Mouse (Mus musculus) hindbrain, embryonic 12.5 days (tissue): ENCODE measurements at regions not wholly inside any gene's neighbourhood (a gene's known extent, or its start where the extent isn't known, plus 50 kb on each side); places are given as distances from the start of the nearest gene placed in this dataset.

Experiments
- ATAC-seq: fragments of 200-750 bp; cut with Nextera tagmentation; 2 replicates; pipeline ENCODE4 v1.8.0; 2017; ENCODE audit warnings: moderate TSS enrichment; ENCODE audit not compliant: low FRiP score
- H3K27ac ChIP-seq: fragments of 300-500 bp; sonication (generic); 2 replicates; pipeline ENCODE4 v1.5.1; 2016; ENCODE audit warnings: mild to moderate bottlenecking
- H3K27me3 ChIP-seq: fragments of 300-500 bp; sonication (generic); 2 replicates; pipeline ENCODE4 v1.6.1; 2016; ENCODE audit warnings: mild to moderate bottlenecking
- H3K36me3 ChIP-seq: fragments of 300-500 bp; sonication (generic); 2 replicates; pipeline ENCODE4 v1.6.1; 2016; ENCODE audit warnings: mild to moderate bottlenecking
- H3K4me1 ChIP-seq: fragments of 300-500 bp; sonication (generic); 2 replicates; pipeline ENCODE4 v1.6.1; 2016
- H3K4me2 ChIP-seq: fragments of 300-500 bp; sonication (generic); replicated peaks from 2 replicates; pipeline ENCODE4 v1.6.1; 2016; ENCODE audit warnings: mild to moderate bottlenecking
- H3K4me3 ChIP-seq: fragments of 300-500 bp; sonication (generic); 2 replicates; pipeline ENCODE4 v1.5.1; 2016; ENCODE audit warnings: mild to moderate bottlenecking
- H3K9ac ChIP-seq: fragments of 300-500 bp; sonication (generic); 2 replicates; pipeline ENCODE4 v1.6.1; 2016; ENCODE audit warnings: mild to moderate bottlenecking, moderate library complexity
- H3K9me3 ChIP-seq: fragments of 300-500 bp; sonication (generic); replicated peaks from 2 replicates; pipeline ENCODE4 v1.6.1; 2016; ENCODE audit warnings: mild to moderate bottlenecking
- WGBS: fragments of 180-500 bp; shearing (Covaris S2); methylation state at CpG from one replicate; pipeline ENCODE4 v1.1.7; 2016; 5-methylcytosine and 5-hydroxymethylcytosine counted together

DNA sequence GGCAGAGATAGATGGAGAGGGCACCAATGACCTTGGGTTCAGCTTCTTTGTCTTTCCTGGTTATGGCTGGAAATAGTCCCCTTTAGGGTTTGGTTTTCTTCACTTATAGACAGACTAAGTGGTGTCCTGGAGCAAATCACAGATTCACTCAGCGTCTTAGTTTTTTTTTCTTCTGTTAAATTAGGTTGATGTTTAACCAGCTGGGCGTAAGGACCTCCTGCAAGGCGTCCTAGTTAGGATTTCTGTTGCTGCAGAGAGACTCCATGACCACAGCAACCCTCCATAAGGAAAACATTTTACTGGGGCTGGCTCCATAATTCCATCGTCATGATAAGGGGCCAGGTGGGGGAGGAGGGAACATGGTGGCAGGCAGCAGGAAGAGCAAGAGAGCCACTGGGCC lies 78.7 kb upstream of the Slc25a36 start:
- 81% methylated on average over 4 of the region's 4 CpGs for WGBS
- no peaks in the 10 kb centered on the region for H3K9me3 ChIP-seq
- ATAC-seq: no peak
- H3K4me2 ChIP-seq: no peak overlapping the region
- no peaks in the 10 kb centered on the region for H3K27me3 ChIP-seq
- H3K4me1 ChIP-seq: no peaks in the 10 kb centered on the region
- no peak overlapping the region for H3K4me3 ChIP-seq
- no peaks in the 10 kb centered on the region for H3K36me3 ChIP-seq
- H3K9ac ChIP-seq: no peak overlapping the region
- H3K27ac ChIP-seq: no peak overlapping the region

DNA sequence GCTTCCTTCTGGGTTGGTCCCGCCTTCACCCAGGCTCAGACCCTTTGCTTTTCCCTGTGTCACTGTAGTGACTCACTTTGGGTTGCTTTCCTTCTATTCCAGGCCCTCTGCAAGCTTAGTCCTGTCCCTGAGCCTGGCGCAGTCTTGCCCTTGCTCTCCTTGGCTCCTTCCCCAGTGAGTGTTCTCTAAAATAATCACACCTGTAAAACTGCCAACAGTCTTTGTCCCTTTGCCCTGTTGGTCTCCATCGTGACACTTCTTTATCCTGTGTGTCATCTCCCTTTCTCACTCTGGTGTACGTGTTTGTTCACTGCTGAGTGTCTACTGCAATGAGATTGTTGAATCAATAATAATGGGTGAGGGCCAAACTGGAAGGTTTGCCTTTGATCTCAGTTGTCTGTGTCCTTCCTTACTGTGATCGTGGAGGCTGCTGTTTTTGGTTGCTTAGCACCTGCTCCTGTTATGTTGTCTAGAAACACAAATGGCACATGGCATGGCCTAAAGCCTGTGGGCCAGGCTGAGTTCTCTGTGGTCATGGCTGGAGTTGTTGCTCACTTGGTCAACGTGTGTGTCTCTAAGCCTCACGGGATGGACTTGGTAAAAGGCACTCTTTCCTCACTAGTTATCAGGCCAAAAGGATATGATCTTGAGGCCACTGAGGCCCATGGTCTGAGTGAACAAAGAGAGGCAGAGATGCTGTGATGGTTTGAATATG lies 77.8 kb upstream of the Slc25a36 start:
- H3K36me3 ChIP-seq: no peaks in the 10 kb centered on the region
- no peaks in the 10 kb centered on the region for H3K4me1 ChIP-seq
- ATAC-seq: no peak
- H3K27me3 ChIP-seq: no peaks in the 10 kb centered on the region
- no peak overlapping the region for H3K27ac ChIP-seq
- H3K4me2 ChIP-seq: no peak overlapping the region
- WGBS: 82% methylated on average over 7 of the region's 7 CpGs
- no peak overlapping the region for H3K4me3 ChIP-seq
- no peak overlapping the region for H3K9ac ChIP-seq
- H3K9me3 ChIP-seq: no peaks in the 10 kb centered on the region

DNA sequence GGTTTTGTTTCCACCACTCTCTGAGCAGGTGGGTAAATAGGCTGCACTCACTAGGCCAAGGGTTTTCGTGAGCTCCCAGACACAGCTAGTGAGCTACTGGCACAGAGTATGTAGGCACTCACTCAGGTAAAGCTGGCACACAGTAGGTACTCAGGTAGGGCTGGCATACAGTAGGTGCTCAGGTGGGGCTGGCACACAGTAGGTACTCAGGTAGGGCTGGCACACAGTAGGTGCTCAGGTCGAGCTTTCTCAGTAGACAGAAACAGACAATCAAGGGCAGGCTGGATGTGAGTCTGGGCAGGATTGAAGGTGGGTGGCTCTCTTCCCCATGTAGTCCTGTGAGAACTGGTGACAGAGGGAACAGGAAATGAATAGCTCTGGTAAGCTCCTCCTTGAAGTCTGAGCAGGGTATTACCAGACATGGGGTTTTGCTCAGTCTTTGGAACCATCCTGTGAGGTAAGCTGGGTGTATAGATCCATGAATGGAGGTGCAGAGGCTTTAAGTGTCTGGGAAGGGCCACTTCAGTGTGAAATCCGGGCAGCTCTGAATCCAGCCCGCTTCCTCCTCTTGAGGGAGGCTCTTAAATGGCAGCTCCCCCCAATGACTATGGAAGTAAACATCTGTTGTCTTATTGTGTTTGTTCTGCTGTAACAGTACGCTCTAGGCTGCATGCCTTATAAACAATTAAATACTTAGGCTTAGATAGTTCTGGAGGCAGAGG lies 62.4 kb upstream of the Slc25a36 start:
- ATAC-seq: no peak
- Histone ChIP-seq H3K27me3 (no peaks in the 10 kb centered on the region), H3K4me2 (no peak overlapping the region), H3K4me1 (no peaks in the 10 kb centered on the region), H3K9ac (no peak overlapping the region), H3K9me3 (no peaks in the 10 kb centered on the region), H3K4me3 (no peak overlapping the region), H3K27ac (no peak overlapping the region), H3K36me3 (no peaks in the 10 kb centered on the region)
- 85% methylated on average over 5 of the region's 5 CpGs for WGBS

DNA sequence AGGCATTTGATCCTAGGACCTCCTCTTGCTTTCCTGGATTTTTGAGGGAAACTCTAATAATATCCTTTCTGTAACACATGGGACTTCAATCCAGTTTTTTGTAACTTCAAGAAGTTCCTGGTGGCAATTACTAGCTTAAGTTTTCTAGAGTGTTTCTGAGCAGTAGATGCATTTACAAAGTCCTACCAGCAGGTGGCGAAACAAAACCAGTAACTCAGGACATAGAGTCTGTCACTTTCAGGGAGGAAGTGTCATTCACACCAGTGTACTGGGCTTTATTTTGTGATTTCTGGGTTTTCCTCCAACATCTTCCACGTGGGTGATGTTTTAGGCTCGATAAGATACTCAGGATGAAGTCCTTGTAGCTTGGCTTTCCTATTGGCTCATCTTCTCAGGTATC lies 61.1 kb upstream of the Slc25a36 start:
- Histone ChIP-seq H3K9me3 (no peaks in the 10 kb centered on the region), H3K27ac (no peak overlapping the region), H3K4me3 (no peak overlapping the region), H3K4me2 (no peak overlapping the region), H3K9ac (no peak overlapping the region), H3K36me3 (no peaks in the 10 kb centered on the region), H3K27me3 (no peaks in the 10 kb centered on the region), H3K4me1 (no peaks in the 10 kb centered on the region)
- 14% methylated on average over 3 of the region's 3 CpGs for WGBS
- ATAC-seq: no peak

DNA sequence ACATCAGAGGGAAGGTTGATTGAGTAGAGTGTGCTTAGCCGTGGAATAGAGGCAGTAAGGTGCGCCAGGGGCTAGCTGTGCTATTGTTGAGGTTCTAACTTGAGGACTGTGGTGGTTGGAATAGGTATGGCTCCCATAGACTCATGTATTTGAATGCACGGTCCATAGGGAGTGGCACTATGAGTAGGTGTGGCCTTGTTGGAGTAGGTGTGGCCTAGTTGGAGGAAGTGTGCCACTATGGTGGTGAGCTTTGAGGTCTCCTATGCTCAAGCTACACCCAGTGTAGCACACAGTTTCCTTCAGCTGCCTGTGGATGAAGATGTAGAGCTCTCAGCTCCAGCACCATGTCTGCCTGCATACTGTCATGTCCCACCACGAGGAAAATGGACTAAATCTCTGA lies 60.5 kb upstream of the Slc25a36 start:
- no peak overlapping the region for H3K9ac ChIP-seq
- ATAC-seq: no peak
- no peaks in the 10 kb centered on the region for H3K36me3 ChIP-seq
- WGBS: 92% methylated on average over 4 of the region's 4 CpGs
- no peak overlapping the region for H3K27ac ChIP-seq
- no peak overlapping the region for H3K4me3 ChIP-seq
- H3K4me1 ChIP-seq: no peaks in the 10 kb centered on the region
- H3K9me3 ChIP-seq: no peaks in the 10 kb centered on the region
- no peaks in the 10 kb centered on the region for H3K27me3 ChIP-seq
- H3K4me2 ChIP-seq: no peak overlapping the region

DNA sequence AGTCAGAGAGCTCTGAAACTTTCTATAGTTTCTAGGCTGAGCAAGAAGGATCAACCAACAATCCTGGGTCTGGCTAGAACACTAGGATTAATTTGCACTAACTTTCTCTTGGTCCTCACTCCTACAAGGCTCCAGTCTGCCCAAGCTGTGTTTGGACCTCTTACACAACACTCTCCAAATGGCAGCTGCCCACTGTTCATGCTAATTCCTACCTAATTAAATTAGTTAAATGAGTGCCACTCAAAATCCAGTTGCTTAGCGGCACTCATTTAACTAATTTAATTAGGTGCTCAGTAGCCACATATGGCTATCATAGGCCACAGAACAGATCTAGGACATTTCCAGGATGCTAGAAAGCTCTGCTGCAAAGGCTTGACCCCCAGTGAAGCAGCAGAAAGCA lies 59.9 kb upstream of the Slc25a36 start:
- no peak overlapping the region for H3K27ac ChIP-seq
- no peak overlapping the region for H3K9ac ChIP-seq
- H3K27me3 ChIP-seq: no peaks in the 10 kb centered on the region
- no peak overlapping the region for H3K4me3 ChIP-seq
- no peak for ATAC-seq
- H3K36me3 ChIP-seq: no peaks in the 10 kb centered on the region
- no peaks in the 10 kb centered on the region for H3K4me1 ChIP-seq
- H3K4me2 ChIP-seq: no peak overlapping the region
- H3K9me3 ChIP-seq: no peaks in the 10 kb centered on the region
- 81% methylated on average over 1 of the region's 1 CpGs for WGBS

DNA sequence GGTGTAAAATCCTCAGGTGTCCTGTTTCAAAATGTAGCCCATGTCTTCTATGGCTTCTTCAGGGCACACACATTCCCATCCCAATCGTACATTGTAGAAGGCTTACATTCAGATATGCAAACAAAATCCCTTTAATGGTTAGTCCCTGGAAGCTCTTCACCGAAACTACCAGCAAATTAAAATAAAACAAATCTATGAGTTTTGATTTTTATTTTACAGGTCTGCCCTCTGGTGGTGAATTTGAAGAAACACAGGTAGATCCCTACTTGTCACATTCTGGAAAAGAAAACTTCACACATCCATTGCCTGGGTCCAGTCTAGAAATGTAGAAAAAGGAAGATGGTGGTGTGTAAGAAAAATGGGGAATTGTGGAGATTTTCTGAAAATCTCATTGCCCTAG lies 51.5 kb upstream of the Slc25a36 start:
- H3K27ac ChIP-seq: no peak overlapping the region
- H3K27me3 ChIP-seq: no peaks in the 10 kb centered on the region
- no peak overlapping the region for H3K9ac ChIP-seq
- H3K4me3 ChIP-seq: no peak overlapping the region
- no peaks in the 10 kb centered on the region for H3K4me1 ChIP-seq
- no peaks in the 10 kb centered on the region for H3K36me3 ChIP-seq
- no peak overlapping the region for H3K4me2 ChIP-seq
- no peaks in the 10 kb centered on the region for H3K9me3 ChIP-seq
- 43% methylated on average over 2 of the region's 2 CpGs for WGBS
- no peak for ATAC-seq
